Mouse (Mus musculus) left cerebral cortex, postnatal 36 days (tissue): ENCODE data around the gene Aldh8a1. TPM values are rescaled to one million over a fixed set of nuclear protein-coding genes. Genes with fewer than 3 reads are reported as not detected.

ENCODE experiments used
- DNase-seq, 2 experiments: peaks; one replicate each; pipeline ENCODE4 v3.0.0; 2021 to 2022; ENCODE audit warnings: low spot score in 2 of 2, mixed read lengths in 1 of 2
- intact Hi-C: fragments of 180-260 bp; cut with DNase I; formaldehyde crosslinking; loops from one replicate; pipeline ENCODE4 v1.15.1; 2025
- total RNA-seq, 2 experiments: library from RNA; stranded (reverse); gene quantifications; 2 replicates each; pipeline ENCODE4 v1.2.3; 2021

The Aldh8a1 gene
- total RNA-seq, 2 experiments from 2014 or later, result 0.12 to 0.27 TPM

DNA sequence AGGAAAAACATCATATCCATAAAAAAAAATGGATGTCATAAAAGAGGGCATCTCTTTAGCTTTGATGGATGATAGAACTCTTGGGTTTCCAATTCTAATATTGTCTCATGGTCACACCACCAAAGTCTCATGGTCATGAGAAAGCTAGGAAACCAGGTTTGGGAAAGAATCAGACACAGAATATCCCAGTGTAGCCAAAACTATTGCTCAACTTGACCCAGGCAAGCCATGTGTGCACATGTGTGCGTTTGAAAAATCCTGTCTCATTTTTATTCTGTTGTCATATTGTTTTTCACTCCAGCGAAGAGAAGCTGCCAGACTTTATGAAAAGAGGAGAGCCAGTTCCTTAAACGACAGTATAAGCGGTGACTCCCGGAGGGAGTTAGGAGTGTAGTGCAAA, 33.6 kb downstream of the Aldh8a1 start:
- intact Hi-C loops, result no loop called here
- DNase-seq, result no peak

DNA sequence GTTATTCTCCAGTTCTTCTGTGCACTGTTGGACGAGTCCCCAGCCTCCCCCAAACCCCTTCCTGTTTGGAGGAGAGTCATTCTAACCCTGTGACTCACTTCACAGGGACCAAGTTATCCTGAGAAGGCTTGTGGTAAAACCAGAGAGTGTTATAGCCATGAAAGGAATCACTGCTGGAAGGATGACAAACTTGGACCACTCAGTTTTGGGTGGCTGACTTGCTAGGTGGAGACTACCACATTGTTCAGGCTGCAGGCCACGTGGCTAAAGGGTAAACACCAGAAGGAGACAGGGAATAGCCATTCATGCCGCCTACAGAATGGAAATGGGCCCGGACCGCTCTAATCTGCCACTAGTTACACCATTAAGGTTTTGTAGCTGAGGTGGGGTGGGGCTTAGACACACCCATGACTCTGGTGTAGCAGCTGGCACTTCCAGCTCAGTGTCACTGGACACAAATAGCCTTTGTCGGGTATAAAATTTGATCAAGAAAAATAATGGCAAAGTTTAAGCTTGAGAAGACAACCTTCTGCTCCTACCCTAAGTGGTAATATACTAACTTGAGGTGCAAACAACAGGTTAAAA, 34.6 kb downstream of the Aldh8a1 start:
- no peak for DNase-seq
- intact Hi-C loops, result no loop called here

DNA sequence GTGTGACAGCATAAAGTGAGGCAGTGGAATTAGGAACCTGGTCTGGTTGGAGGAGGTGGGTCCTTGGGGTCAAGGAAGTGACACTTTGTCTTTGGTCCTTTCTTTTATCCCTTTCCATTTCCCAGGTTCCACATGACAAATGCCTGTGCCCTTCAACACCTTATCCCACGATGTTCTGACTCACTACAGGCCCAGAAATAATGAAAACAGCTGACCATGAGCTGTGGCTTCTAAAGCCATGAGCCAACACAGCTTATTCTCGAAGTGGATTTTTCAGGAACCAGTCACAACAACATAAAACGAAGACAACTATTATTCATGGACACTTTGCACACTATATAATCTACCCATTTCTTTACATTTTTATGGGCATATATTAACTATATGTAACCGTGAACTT, 37.9 kb downstream of the Aldh8a1 start:
- no peak for DNase-seq
- intact Hi-C loops, result no loop called here

DNA sequence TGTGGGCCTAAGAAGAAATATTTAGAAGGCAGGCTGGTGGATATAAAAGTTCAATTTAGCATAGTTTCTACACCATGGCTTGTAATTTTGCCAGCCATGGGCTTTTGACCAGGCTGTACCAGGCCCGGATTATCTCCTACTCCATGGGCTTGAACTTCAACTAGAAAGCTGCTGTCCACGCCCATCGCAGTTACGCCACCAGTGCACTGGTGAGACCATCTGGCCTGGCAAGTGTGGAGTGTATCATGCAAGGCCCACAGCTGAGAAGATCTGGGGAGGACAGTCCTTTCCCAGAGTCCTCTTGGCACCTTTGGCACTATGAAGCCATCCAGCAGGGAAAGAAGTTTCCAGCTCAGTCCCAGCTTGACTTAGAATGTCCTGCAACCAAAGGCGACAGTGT, 39.1 kb downstream of the Aldh8a1 start:
- intact Hi-C loops, result no loop called here
- DNase-seq, result no peak

DNA sequence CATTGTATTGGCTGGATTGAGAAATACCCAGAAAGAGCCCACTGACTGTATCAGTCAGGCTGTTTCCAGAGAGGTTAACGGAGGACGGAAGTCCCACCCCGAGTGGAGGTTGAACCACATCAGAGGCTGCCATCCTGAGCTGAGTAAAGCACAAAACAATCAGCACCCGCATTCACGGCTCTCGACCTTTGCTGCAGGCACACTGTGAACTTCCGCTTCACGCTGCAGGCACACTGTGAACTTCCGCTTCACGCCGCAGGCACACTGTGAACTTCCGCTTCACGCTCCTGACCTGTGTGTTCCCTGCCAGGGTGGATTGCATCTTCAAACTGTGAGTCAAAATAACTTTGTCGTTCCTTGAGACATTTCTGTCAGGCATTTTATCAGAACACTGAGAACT, 42.1 kb downstream of the Aldh8a1 start:
- no peak for DNase-seq
- intact Hi-C loops, result no loop called here

DNA sequence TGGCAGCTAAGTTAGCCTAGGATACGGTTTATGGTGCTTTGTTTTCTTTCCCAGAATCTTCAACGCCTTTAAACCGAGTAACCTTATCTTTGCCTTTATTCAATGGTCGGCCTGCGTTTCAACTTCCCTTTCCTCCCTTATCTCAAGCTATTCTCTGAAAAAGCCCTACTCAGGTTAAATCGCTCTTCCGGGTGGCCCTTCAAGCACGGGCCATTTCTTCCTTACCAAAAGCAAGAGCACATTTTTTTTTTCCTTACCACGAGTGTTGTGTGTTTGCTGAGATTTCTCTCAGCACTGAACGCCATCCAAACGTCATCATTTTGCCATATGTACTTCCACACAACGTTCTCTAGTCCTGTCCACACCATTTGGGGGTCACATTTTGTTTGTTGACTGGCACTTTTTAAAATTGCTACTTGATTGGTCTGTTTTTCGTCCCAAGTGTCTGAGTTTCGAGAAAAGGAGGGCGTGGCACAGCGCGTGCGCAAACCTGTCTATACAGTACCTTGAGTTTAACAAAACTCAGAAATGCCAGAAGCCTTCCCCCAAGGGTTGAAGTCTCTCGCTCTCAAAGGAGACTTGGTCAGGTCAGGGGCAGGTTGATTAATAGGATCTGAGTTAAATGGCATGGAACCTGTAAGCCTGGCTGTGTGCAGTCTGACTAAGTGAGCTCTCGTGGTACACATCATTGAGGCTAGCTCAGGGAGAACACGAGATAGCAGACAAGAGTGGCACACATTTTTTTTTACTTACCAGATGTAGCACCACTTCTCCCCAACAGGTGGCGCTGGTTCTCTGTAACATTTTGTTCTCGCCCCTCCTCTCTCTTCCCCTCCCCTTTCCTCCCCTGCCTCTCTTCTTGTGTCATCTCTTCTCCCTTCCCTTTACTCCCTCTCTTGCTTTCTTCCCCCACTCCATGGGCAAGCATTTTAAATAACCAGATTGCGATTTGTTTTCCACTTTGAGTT, 43.6 kb downstream of the Aldh8a1 start:
- peak; percentile 47 to 50 for DNase-seq
- intact Hi-C loops, result no loop called here

DNA sequence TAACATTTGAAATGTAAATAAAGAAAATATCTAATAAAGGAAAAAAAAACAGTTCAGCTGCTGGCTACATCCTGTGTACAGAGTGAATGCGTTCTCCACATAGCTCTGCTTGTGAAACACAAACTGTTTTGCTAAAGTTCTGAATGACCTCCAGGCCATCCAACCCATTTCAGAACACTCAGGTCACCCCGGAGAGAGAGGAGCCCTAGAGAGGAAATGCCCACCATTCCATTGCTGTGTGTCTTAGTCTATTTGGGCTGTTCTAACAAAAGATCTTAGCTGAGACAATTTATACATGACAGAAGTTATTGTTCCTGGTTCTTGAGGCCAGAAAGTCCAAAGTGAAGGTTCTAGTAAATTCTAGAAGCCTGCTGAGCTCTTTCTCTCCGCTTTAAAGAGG, 49.4 kb downstream of the Aldh8a1 start:
- intact Hi-C loops, result no loop called here
- DNase-seq, result no peak

DNA sequence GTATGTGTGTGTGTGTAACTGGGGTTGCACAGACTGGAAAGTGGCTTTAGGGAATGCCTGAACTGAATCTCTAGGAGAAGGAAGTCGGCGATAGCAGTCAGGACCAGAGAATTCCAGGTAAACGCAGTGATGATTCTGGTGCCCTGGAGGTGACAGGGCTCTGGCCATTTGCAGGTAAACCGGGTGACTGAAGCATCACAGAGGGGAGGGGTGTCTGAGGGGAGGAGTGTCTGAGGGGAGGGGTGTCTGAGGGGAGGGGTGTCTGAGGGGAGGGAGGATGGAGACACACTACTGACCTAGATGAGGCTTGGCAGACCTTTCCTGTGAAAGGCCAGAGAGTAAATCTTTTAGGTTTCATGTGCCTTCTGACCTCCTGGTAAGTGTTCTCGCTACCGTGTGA, 50.9 kb downstream of the Aldh8a1 start:
- no peak for DNase-seq
- intact Hi-C loops, result no loop called here

DNA sequence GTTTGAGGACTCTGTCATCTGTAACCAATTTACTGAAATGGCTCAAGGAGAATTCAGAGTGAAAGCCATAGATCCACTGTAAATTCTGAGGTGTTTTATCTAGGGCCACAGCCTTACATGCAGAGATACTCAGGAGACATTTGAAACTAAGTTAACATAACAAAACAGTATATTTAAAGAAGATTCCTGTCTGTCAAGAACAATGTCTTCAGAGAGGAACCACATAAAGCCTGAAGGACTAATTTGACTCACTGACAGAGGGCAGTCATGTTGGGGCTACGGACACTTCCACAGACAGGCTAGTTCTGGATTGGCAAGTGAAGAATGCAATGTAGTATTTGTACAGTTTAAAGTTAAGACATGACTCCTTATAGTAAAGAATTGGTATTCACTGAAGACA, 62.2 kb downstream of the Aldh8a1 start:
- intact Hi-C loops, result no loop called here
- no peak for DNase-seq

DNA sequence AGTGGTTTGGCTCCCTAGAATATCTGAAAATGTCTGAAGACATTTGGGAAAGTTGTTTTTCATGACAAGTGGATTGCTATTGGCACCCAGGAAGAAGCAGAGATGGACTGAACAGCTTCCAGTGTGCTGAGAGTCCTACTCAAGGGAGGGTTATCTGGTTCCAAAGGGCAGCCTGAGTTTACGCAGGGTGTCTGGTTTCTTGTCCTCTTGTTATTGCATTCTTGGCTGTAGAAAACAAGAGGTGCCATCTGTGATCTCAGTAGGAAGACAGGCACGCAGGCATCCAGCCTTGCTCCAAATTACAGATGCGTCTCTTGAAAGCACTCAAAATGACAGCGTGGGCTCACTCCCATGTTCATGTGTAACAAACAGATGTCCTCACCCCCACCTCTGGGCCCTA, 63.9 kb downstream of the Aldh8a1 start:
- intact Hi-C loops, result no loop called here
- DNase-seq, result no peak

DNA sequence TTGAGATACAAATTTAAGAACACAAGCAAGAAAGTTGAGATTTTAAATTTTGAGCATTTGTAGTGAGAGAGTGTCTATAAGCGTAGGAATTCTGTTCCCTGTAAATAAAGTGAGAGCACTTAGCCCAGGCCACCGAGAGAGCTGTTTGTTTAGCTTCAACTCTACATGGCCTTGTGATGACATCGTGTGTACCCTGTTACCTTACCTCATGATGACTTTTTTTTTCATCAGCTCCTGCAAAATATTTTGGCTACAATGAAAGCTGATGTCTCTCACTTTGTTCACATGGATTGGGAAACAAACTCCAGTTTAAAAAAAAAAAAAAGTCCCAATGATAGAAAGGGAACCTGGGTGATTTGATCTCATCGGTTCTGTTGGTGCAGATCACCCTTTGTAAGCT, 64.6 kb downstream of the Aldh8a1 start:
- intact Hi-C loops, result no loop called here
- no peak for DNase-seq

DNA sequence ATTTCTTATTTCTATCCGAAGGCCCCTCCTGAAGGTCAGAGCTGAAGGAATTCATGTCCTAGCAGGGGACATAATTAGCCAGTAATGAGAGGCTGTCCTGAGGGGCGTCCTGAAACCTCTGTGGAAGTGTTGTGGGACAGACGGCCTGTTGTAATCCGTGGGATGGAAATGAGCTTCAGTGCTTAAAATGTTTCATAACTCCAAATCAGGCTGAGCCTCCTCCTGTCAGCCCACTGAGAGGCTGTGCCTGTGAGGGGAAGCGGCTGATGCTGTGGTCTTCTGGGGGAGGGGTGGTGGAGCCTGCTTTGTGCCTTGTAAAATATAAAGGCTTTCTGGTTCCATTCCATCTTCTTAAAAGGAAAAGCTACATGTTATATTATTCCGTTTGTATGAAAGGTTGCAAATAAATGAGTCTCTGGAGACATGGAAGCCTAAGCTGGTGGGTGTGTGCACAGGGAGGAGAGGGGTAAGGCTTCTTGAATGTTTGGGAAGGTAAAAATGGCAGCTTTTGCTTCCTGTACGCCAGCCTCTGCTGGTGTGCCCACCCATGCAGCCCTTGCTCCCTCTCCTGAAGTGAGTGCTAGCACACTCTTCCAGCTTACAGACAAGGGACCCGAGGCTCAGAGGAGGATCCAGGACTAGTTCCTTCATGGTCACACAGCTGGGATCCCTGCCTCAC, 66.7 kb downstream of the Aldh8a1 start:
- intact Hi-C loops, result no loop called here
- DNase-seq, result peak; percentile 52 to 66

DNA sequence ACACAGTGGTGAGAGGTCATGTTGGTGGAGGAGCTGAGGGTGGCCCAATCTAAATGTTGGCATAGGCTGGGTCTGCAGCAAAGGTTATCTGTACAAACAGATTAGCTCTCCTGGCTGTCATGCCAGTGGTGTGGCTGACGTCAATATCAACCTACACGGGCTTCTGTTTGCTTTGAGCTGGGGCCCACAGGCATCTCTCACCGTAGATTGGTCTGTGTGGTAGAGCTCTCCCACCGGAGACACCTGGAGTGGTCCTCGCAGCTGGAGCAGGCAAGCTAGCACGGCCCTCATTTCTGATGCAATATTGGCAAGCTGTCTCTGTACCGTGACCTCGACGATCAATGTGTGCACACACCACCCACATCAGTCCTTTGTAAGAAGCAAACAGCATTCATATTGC, 67.3 kb downstream of the Aldh8a1 start:
- intact Hi-C loops, result no loop called here
- no peak for DNase-seq

Other genes starting within 250 kb of the Aldh8a1 start
- under 1 TPM; 0.20 to 0.35 TPM for gene Myb, start 216.3 kb upstream of the Aldh8a1 start, total RNA-seq
- 10 to 100 TPM; 59.0 to 72.3 TPM for gene Hbs1l, start 81.3 kb upstream of the Aldh8a1 start, total RNA-seq
- gene 1700020N01Rik, start 215.9 kb downstream of the Aldh8a1 start, total RNA-seq, result not detected